Mouse (Mus musculus) MEL (cell line): ENCODE data around the gene AK157302. TPM values are rescaled to one million over a fixed set of nuclear protein-coding genes. Genes with fewer than 3 reads are reported as not detected.
"Not testable (repeated sequence)": the region's sequence is repeated elsewhere in the genome, so short reads cannot be mapped to it uniquely, and the experiment has no call there.

Source experiments
- DNase-seq: peaks from one replicate; pipeline ENCODE4 v3.0.0; 2011; ENCODE audit warnings: low read depth, low spot score
- H3K27ac ChIP-seq: 2 replicates; pipeline ENCODE4 v1.5.1; 2012; ENCODE audit warnings: low read depth, mild to moderate bottlenecking, control low read depth, low read length, moderate library complexity; ENCODE audit not compliant: control insufficient read depth
- H3K27me3 ChIP-seq, 2 experiments: fragments of 150-350 bp in 1 of 2; sonication (generic) in 1 of 2; 2 replicates each; pipeline ENCODE4 v1.6.1; 2012; ENCODE audit warnings: low read length in 2 of 2, mild to moderate bottlenecking in 2 of 2, improper control_type of control experiment in 1 of 2, moderate library complexity in 1 of 2; ENCODE audit not compliant: insufficient read depth in 2 of 2, control insufficient read depth in 1 of 2
- H3K36me3 ChIP-seq, 2 experiments: 2 replicates each; pipeline ENCODE4 v1.6.1; 2012 to 2014; ENCODE audit warnings: low read length in 2 of 2, improper control_type of control experiment in 1 of 2, inconsistent platforms in 1 of 2, mild to moderate bottlenecking in 1 of 2; ENCODE audit not compliant: insufficient read depth in 2 of 2, control insufficient read depth in 1 of 2
- H3K4me1 ChIP-seq, 2 experiments: fragments of 150-350 bp in 1 of 2; sonication (generic) in 1 of 2; 2 replicates each; pipeline ENCODE4 v1.6.1; 2012; ENCODE audit warnings: low read length in 2 of 2, improper control_type of control experiment in 1 of 2, mild to moderate bottlenecking in 1 of 2; ENCODE audit not compliant: insufficient read depth in 2 of 2, control insufficient read depth in 1 of 2
- H3K4me3 ChIP-seq, 2 experiments: fragments of 150-350 bp in 1 of 2; sonication (generic) in 1 of 2; 2 replicates each; pipeline ENCODE4 v1.5.1; 2012; ENCODE audit warnings: low read depth in 2 of 2, low read length in 2 of 2, mild to moderate bottlenecking in 2 of 2, moderate library complexity in 2 of 2, control low read depth in 1 of 2, improper control_type of control experiment in 1 of 2; ENCODE audit not compliant: control insufficient read depth in 1 of 2, insufficient read depth in 1 of 2
- H3K79me2 ChIP-seq: 2 replicates; pipeline ENCODE4 v1.6.1; 2012; ENCODE audit warnings: mild to moderate bottlenecking, low read length, moderate library complexity; ENCODE audit not compliant: control insufficient read depth, poor library complexity, insufficient read depth
- H3K9ac ChIP-seq: 2 replicates; pipeline ENCODE4 v1.6.1; 2012; ENCODE audit warnings: low read depth, mild to moderate bottlenecking, control low read depth, low read length, moderate library complexity; ENCODE audit not compliant: control insufficient read depth, poor library complexity, severe bottlenecking
- H3K9me3 ChIP-seq: fragments of 150-350 bp; sonication (generic); replicated peaks from 2 replicates; pipeline ENCODE4 v1.6.1; 2012; ENCODE audit warnings: mild to moderate bottlenecking, low read length, improper control_type of control experiment, moderate library complexity; ENCODE audit not compliant: insufficient read depth
- CHD2 ChIP-seq: IDR thresholded peaks from 2 replicates; pipeline ENCODE4 v1.6.1; 2011; ENCODE audit warnings: low read length, improper control_type of control experiment
- E2F4 ChIP-seq: IDR thresholded peaks from 2 replicates; pipeline ENCODE4 v1.6.1; 2011; ENCODE audit warnings: low read depth, low read length, improper control_type of control experiment, borderline replicate concordance
- ELF1 ChIP-seq: IDR thresholded peaks from 2 replicates; pipeline ENCODE4 v1.6.1; 2014; ENCODE audit warnings: low read depth, mild to moderate bottlenecking, inconsistent platforms, low read length, improper control_type of control experiment, moderate library complexity
- EP300 ChIP-seq, 2 experiments: IDR thresholded peaks; 2 replicates each; pipeline ENCODE4 v1.6.1; 2011; ENCODE audit warnings: improper control_type of control experiment in 2 of 2, low read length in 2 of 2, low read depth in 1 of 2, mild to moderate bottlenecking in 1 of 2
- ETS1 ChIP-seq: IDR thresholded peaks from 2 replicates; pipeline ENCODE4 v1.6.1; 2012; ENCODE audit warnings: low read depth, mild to moderate bottlenecking, inconsistent platforms, low read length, improper control_type of control experiment, moderate library complexity
- GABPA ChIP-seq: IDR thresholded peaks from 2 replicates; pipeline ENCODE4 v1.6.1; 2012; ENCODE audit warnings: low read depth, mild to moderate bottlenecking, inconsistent platforms, low read length, improper control_type of control experiment, moderate library complexity
- GATA1 ChIP-seq: IDR thresholded peaks from 2 replicates; pipeline ENCODE4 v1.6.1; 2011; ENCODE audit warnings: low read depth, low read length, improper control_type of control experiment
- HCFC1 ChIP-seq: IDR thresholded peaks from 2 replicates; pipeline ENCODE4 v1.6.1; 2012; ENCODE audit warnings: low read depth, mild to moderate bottlenecking, inconsistent platforms, low read length, improper control_type of control experiment, moderate library complexity
- KAT2A ChIP-seq: conservative IDR thresholded peaks from 2 replicates; pipeline ENCODE4 v1.6.1; 2012; ENCODE audit warnings: low read depth, low read length, improper control_type of control experiment, inconsistent platforms
- MAFK ChIP-seq: IDR thresholded peaks from 2 replicates; pipeline ENCODE4 v1.6.1; 2011; ENCODE audit warnings: low read depth, mild to moderate bottlenecking, low read length, improper control_type of control experiment, borderline replicate concordance
- MEF2A ChIP-seq: IDR thresholded peaks from 2 replicates; pipeline ENCODE4 v1.6.1; 2014; ENCODE audit warnings: low read depth, mild to moderate bottlenecking, inconsistent platforms, low read length, improper control_type of control experiment; ENCODE audit not compliant: poor library complexity, insufficient replicate concordance, severe bottlenecking; ENCODE audit errors: extremely low read depth
- MYB ChIP-seq: IDR thresholded peaks from 2 replicates; pipeline ENCODE4 v1.6.1; 2011; ENCODE audit warnings: mild to moderate bottlenecking, low read depth, low read length, improper control_type of control experiment
- POLR2A ChIP-seq, 2 experiments: IDR thresholded peaks; 2 replicates each; pipeline ENCODE4 v1.6.1; 2011 to 2012; ENCODE audit warnings: low read length in 2 of 2, mild to moderate bottlenecking in 2 of 2, control low read depth in 1 of 2, improper control_type of control experiment in 1 of 2, low read depth in 1 of 2, moderate library complexity in 1 of 2; ENCODE audit not compliant: control insufficient read depth in 1 of 2, insufficient read depth in 1 of 2, poor library complexity in 1 of 2
- POLR2AphosphoS5 ChIP-seq: IDR thresholded peaks from 2 replicates; pipeline ENCODE4 v1.6.1; 2012; ENCODE audit warnings: low read depth, borderline replicate concordance, mild to moderate bottlenecking, inconsistent platforms, low read length, moderate library complexity, mixed read lengths
- SIN3A ChIP-seq: IDR thresholded peaks from 2 replicates; pipeline ENCODE4 v1.6.1; 2012; ENCODE audit warnings: low read length, improper control_type of control experiment, inconsistent platforms
- TBP ChIP-seq: IDR thresholded peaks from 2 replicates; pipeline ENCODE4 v1.8.0; 2011; ENCODE audit warnings: low read depth, low read length, improper control_type of control experiment
- TCF12 ChIP-seq: IDR thresholded peaks from 2 replicates; pipeline ENCODE4 v1.6.1; 2014; ENCODE audit warnings: low read depth, mild to moderate bottlenecking, inconsistent platforms, low read length, improper control_type of control experiment, moderate library complexity
- USF1 ChIP-seq: IDR thresholded peaks from 2 replicates; pipeline ENCODE4 v1.6.1; 2014; ENCODE audit warnings: low read depth, mild to moderate bottlenecking, inconsistent platforms, low read length, improper control_type of control experiment, moderate library complexity
- USF2 ChIP-seq, 2 experiments: IDR thresholded peaks; 2 replicates each; pipeline ENCODE4 v1.6.1; 2011 to 2012; ENCODE audit warnings: improper control_type of control experiment in 2 of 2, low read length in 2 of 2, borderline replicate concordance in 1 of 2, inconsistent platforms in 1 of 2, low read depth in 1 of 2, mild to moderate bottlenecking in 1 of 2; ENCODE audit not compliant: insufficient read depth in 1 of 2
- ZC3H11A ChIP-seq: IDR thresholded peaks from 2 replicates; pipeline ENCODE4 v1.6.1; 2012; ENCODE audit warnings: low read depth, mild to moderate bottlenecking, inconsistent platforms, low read length, improper control_type of control experiment
- ZNF384 ChIP-seq: IDR thresholded peaks from 2 replicates; pipeline ENCODE4 v1.6.1; 2012; ENCODE audit warnings: low read depth, mild to moderate bottlenecking, inconsistent platforms, low read length, improper control_type of control experiment
- polyA plus RNA-seq, 2 experiments: library from polyadenylated mRNA; stranded (reverse) in 1 of 2; unstranded in 1 of 2; fragments of >175 nt in 1 of 2; fragments of >200 nt in 1 of 2; gene quantifications; 2 replicates each; pipeline versions ENCODE4 v1.2.1 to v1.2.4; 2012; ENCODE audit warnings: low replicate concordance in 2 of 2, low read depth in 1 of 2; ENCODE audit not compliant: insufficient read length in 2 of 2, insufficient read depth in 1 of 2, missing spikeins in 1 of 2
- total RNA-seq: library from RNA; depleted of rRNA; stranded (reverse); fragments of 300-350 nt; gene quantifications from 2 replicates; pipeline ENCODE4 v1.2.3, GENCODE M21; 2012

The AK157302 gene
- total and polyA plus RNA-seq, 3 experiments, result 0.10 to 0.50 TPM; not detected in 1

DNA sequence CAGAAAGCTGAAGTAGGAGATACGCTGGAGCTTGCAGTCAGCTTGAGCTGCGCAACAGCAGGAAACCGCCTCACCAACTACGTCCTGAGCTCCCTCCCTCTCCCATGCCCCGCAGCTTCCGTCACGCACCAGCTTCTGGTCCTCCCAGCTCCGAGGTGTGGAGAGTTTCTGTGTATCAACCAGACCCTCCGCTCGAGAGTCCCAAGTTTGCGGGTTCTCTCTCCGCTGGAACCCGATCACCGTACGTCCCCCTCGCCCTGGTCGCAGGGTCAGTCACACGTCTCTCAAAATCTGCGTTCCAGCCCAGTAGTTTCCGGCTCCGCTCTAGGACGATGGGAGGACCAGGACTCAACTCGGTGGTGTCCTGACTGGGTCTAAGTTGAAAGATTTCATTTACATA lies 41.6 kb upstream of the AK157302 start, which contains the start of gene Zscan26 (continued):
- no peak for TF ChIP-seq USF1
- no peak for TF ChIP-seq MAFK

DNA sequence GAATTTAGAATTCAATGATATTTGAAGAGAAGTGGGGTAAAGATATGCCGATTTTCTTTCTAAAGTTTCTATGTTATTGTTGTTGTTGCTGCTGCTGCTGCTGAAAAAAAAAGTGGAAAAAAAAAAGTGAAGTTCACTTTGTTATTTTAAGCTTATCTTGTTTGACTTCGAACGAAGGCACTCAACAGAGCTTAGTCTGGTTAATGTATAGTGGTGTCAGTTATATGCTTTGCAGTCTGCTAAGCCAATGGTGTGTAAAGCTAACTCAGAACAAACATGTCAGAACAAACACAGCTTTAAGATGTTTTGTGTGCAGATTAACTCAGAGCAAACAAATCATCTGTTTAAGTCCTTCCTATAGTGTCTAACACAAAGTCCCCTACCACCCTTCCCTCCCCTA lies 40.9 kb upstream of the AK157302 start:
- H3K27ac ChIP-seq, result no peak overlapping the region
- H3K9me3 ChIP-seq, result no peaks in the 10 kb centered on the region
- DNase-seq, result peak; percentile 30
- H3K4me1 ChIP-seq, result peaks cover 3 to 6% of the 10 kb centered on the region in 2 experiments; a peak in 2 of 4 replicates
- peak overlapping the region in 1 of 2 experiments; percentile 65; a peak in 2 of 4 replicates for H3K4me3 ChIP-seq
- peaks cover 2 to 3% of the 10 kb centered on the region in 2 experiments; a peak in 3 of 4 replicates for H3K27me3 ChIP-seq
- peaks cover 0 to 8% of the 10 kb centered on the region in 2 experiments; a peak in 2 of 4 replicates for H3K36me3 ChIP-seq
- no peak overlapping the region for H3K9ac ChIP-seq
- TF ChIP-seq CHD2 (no peak), ZNF384 (peak; percentile 81), GATA1 (0 out of 2 replicates have a peak, but pooled peaks have one; percentile 9), MEF2A (no peak), KAT2A (no peak)
- H3K79me2 ChIP-seq, result peaks cover 2% of the 10 kb centered on the region

- peaks cover 3 to 6% of the 10 kb centered on the region in 2 experiments; a peak in 2 of 4 replicates for H3K4me1 ChIP-seq
- TF ChIP-seq USF2 (IDR thresholded peaks at IDR 0.05; ENCODE audit: borderline replicate concordance in 1 of 2, insufficient read depth in 1 of 2, low read depth in 1 of 2, low read length in 2 of 2) (no peak), SIN3A (no peak), ETS1 (no peak), E2F4 (no peak), HCFC1 (no peak), GABPA (no peak), MAFK (no peak), KAT2A (no peak), POLR2AphosphoS5 (no peak), ELF1 (no peak), ZC3H11A (no peak), TBP (no peak), EP300 (IDR thresholded peaks at IDR 0.05; ENCODE audit: low read depth in 1 of 2, low read length in 2 of 2) (no peak), MYB (no peak), POLR2A (IDR thresholded peaks at IDR 0.05; ENCODE audit: control insufficient read depth in 1 of 2, insufficient read depth in 1 of 2, low read depth in 1 of 2, low read length in 2 of 2, poor library complexity in 1 of 2) (no peak), TCF12 (no peak)
- TF ChIP-seq, all 39 proteins: peak for 0
Measured at GRCm38 (mm10) chr13:21456347-21456746, 38.7 kb upstream of the AK157302 start.

DNA sequence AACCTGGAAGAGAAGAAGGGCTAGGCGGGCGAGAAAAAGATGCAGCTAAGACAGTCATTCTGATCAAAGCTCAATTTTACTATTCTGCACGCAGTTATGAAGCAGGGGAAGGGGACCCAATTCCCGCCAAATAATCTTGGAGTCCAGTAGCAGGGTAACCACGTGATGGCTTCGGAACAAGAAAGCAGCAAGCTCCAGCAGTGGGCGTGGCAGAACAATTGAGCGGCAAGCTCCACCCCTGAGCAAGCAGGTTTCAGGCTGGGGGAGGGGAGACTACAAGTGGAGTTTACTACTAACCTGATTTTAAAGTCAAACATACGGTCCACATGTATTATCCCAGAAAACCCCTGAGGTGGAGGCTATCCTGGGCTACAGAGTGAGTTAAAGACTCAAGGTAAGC lies 32.5 kb upstream of the AK157302 start:
- not testable (repeated sequence) for H3K79me2 ChIP-seq, H3K9me3 ChIP-seq, H3K4me3 ChIP-seq, DNase-seq, H3K36me3 ChIP-seq, H3K27me3 ChIP-seq, H3K27ac ChIP-seq, H3K9ac ChIP-seq, H3K4me1 ChIP-seq

More at GRCm38 (mm10) chr13:21456347-21456746, 38.7 kb upstream of the AK157302 start:
- peaks cover 0 to 8% of the 10 kb centered on the region in 2 experiments; a peak in 2 of 4 replicates for H3K36me3 ChIP-seq
- peaks cover 2% of the 10 kb centered on the region for H3K79me2 ChIP-seq
- DNase-seq, result no peak
- no peak overlapping the region for H3K4me3 ChIP-seq
- H3K27ac ChIP-seq, result no peak overlapping the region
- no peaks in the 10 kb centered on the region for H3K9me3 ChIP-seq
- H3K9ac ChIP-seq, result no peak overlapping the region
- peaks cover 6% of the 10 kb centered on the region in 2 experiments for H3K27me3 ChIP-seq
